Mouse (Mus musculus) T-helper 2 cell (primary cell): ENCODE results near the gene Ackr2.

Experiments
- in situ Hi-C: fragments of 300-600 bp; cut with MboI, MseI; formaldehyde crosslinking; loops from one replicate; pipeline ENCODE4 v1.15.1; 2025; ENCODE audit warnings: high pct_unique_total_duplicates

Gene Ackr2

GRCm38 (mm10) chr9:121916102-121916501, 17.9 kb downstream of the Ackr2 start, which contains the start of gene Cyp8b1:
Cyp8b1 (minus strand) TSS chr9:121916305.
- in situ Hi-C loops, result no loop called here

- in situ Hi-C loops, result no loop called here
Measured at GRCm38 (mm10) chr9:121919027-121919501, 20.9 kb downstream of the Ackr2 start.

GRCm38 (mm10) chr9:121923443-121923842, 25.3 kb downstream of the Ackr2 start:
- in situ Hi-C loops, result no loop called here

GRCm38 (mm10) chr9:121923906-121924305, 25.8 kb downstream of the Ackr2 start:
- in situ Hi-C loops, result no loop called here

GRCm38 (mm10) chr9:121924901-121925560, 26.9 kb downstream of the Ackr2 start:
- in situ Hi-C loops, result no loop called here

GRCm38 (mm10) chr9:121925959-121926358, 27.8 kb downstream of the Ackr2 start:
- in situ Hi-C loops, result no loop called here

- in situ Hi-C loops, result no loop called here
Measured at GRCm38 (mm10) chr9:121926634-121927405, 28.7 kb downstream of the Ackr2 start.

GRCm38 (mm10) chr9:121927721-121928120, 29.6 kb downstream of the Ackr2 start:
- in situ Hi-C loops, result no loop called here

GRCm38 (mm10) chr9:121928498-121928897, 30.3 kb downstream of the Ackr2 start:
- in situ Hi-C loops, result no loop called here

GRCm38 (mm10) chr9:121934856-121935255, 36.7 kb downstream of the Ackr2 start:
- in situ Hi-C loops, result no loop called here

- in situ Hi-C loops, result no loop called here
Measured at GRCm38 (mm10) chr9:121936952-121937351, 38.8 kb downstream of the Ackr2 start.

GRCm38 (mm10) chr9:121937451-121937864, 39.3 kb downstream of the Ackr2 start:
- in situ Hi-C loops, result no loop called here

- in situ Hi-C loops, result no loop called here
Measured at GRCm38 (mm10) chr9:121937944-121938355, 39.8 kb downstream of the Ackr2 start.

GRCm38 (mm10) chr9:121943005-121943404, 44.9 kb downstream of the Ackr2 start:
- in situ Hi-C loops, result no loop called here

- in situ Hi-C loops, result no loop called here
Measured at GRCm38 (mm10) chr9:121943628-121944027, 45.5 kb downstream of the Ackr2 start.

- in situ Hi-C loops, result loop anchor here (5.0 kb wide), 1 partner anchor 35 kb away; no protein-coding TSS in a partner anchor
Measured at GRCm38 (mm10) chr9:121947784-121948183, 49.6 kb downstream of the Ackr2 start.

GRCm38 (mm10) chr9:121948431-121948830, 50.3 kb downstream of the Ackr2 start:
- in situ Hi-C loops, result loop anchor here (5.0 kb wide), 1 partner anchor 34 kb away; no protein-coding TSS in a partner anchor

- in situ Hi-C loops, result no loop called here
Measured at GRCm38 (mm10) chr9:121950418-121951113, 52.4 kb downstream of the Ackr2 start, which contains the start of gene Fam198a. Fam198a (plus strand) TSS chr9:121950988.

- in situ Hi-C loops, result no loop called here
Measured at GRCm38 (mm10) chr9:121951114-121951423, 52.9 kb downstream of the Ackr2 start.

GRCm38 (mm10) chr9:121952596-121952995, 54.4 kb downstream of the Ackr2 start:
- in situ Hi-C loops, result no loop called here

GRCm38 (mm10) chr9:121959966-121960635, 61.9 kb downstream of the Ackr2 start:
- in situ Hi-C loops, result no loop called here
